Mouse (Mus musculus): Measurements from ENCODE around the gene Fgf13.

Fgf13 gene

DNA sequence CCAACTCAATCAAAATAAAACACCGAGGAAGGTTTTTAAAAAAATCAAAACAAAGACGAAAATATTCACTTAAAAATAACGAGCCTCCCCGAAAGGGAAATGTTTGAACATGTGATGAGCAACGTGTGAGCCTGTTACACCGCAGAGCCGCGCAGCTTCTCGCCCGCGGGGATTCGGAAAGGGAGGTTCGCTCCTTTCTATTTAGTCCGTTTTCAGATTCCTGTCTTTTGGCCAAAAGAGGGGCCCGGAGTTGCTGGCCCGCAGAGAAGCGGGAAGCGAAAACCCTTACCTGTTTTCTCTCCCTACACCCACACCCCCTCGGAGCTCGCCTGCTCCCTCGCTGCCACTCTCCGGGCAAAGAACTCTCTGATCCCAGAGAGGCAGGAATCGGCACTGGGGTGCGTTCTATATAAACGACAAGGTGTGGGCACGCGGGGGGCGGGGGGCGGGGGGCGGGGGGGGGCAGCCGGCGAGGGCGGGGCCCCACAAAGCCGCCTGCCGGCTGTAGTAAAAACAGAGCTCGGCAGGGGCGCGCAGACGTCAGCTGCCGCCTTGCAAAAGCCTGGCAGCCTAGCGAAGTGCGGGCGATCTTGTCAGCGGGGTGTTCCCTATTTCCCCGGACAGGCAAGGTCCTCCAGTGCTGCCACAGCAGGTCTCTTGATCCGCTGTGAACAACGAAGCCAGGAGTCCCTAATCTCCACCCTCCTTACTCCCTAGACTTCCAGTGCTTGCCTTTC lies at the start of gene Fgf13:
Gene Fgf13, minus strand, starts transcription at position 377 of the 737 bp plus-strand sequence.
- DNase-seq: peak in 1 of 2 experiments; percentile 0

DNA sequence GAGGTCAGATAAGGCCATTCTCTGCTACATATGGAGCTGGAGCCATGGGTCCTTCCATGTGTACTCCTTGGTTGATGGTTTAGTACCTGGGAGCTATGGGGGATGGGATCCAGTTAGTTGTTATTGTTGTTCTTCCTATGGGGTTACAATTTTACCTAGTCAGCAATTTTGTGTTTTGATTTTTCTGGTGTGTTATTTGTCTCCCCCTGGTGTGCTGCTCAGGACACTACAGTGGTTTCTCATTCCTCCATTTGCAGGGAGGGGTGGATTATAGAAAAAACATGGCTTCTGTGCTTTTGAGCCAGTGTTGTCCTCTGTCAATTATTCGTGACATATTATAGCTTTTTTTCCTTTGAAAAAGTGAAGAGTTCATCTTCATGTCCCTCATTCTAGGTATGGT lies 38.7 kb upstream of the Fgf13 start:
- no peak for DNase-seq

DNA sequence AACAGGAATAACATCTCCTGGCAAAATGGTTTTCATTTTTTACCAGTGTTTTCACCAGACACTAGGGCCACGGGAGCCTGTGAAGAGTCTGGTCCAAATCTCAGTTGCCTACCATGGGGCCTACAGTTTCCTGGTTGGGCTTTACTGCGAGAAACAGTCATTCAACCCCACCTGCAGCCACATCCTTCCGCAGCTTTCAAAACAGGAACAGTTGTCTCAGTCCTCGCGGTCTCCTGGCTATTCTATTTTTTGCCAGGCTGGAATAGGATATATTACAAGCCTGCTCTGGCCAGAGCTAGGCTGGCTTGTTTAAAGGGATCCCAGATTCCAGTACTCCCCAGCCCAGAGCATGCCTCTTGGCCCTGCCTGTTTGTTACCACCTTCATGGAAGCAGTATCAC lies 21.2 kb upstream of the Fgf13 start:
- DNase-seq: no peak

DNA sequence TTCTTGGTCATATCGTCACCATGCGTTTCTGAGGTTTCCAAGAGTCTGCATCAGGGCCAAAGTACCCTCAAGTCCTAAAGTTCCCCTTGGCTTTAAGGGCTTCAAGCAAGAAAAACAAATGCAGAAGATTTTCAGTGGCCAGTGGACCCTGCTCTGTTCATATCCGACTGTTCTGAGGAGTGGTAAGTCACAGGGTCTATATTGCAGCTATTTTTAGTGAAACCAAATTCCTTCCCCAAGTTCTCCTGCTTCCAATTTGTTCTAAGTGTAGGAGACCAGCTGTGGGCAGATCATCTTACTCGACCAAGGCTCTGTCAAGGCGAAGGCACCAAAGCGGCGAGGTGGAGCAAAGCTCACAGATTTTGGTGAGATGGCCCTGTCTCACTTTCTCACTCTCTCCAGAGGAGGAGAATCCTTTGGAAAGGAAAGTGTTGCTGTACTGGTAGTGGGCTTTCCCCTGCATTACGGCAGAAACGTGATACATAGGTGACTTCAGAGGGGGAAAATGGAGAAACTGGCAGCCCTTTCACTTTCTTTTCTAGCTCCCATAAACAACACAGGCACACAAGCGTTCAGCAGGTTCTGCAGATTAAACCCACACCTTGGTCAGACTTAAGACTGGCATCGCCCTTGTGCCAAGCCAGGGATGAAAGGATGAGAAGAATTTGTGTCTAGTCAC lies 17.8 kb upstream of the Fgf13 start:
- DNase-seq: no peak

DNA sequence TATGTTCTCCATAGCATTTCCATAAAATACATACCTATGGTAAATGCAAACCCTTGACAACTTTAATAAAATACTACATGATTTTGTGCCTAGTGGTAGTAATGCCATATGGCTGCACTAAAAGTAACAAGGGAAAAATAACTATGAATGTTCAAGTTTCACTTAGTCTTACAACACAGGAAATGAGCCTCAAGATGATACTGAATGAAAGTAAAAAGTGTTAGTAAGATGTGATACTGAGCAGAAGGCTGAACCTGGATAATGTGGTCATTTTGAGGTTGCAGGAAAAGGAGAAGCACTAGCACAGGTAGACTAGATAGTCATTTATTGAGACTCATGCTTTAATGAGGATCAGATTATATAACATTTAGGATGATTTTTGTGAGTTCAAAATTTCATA lies 16.2 kb upstream of the Fgf13 start:
- no peak for DNase-seq

DNA sequence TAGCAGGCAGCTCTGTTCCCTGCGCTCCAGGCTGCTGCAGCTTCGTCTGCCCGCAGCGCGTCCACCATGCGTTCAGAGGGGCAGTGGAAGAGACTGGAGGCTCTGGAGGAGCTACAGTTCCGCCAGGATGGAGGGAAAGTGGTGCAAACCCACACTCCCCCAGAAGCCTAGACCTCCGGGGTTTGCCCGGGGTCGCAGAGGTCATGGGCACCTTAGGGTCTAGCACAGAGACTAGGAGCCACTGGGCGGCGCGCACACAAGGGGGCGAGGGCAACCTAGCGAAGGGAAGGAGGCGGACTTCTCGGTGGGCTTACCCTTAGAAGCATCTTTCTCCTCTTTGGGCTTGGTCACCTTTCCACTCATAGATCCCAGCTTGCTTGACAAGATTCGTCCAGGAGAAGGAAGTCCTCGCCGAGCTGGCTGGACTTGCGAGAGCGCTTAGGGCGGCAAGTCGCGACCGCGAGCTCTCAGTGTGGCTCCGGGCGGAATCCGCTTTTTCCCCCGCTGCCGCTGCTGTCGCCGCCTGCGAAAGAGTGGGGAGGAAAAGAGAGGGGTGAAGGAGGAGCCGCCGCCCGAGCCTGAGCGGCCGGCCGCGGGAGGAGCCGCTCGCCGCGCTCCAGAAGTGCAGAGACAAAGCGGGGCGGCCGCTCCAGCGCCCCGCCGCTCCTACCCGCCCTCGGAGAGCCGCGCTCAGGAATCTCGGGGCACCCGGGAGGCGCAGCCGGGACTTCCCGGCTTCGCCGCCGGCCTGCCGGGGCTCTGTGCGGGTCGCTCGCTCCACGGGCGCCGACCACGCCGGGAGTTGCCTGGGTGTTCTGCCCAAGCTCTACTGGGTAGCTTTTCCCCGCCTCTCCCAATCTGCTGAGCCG lies 811 bp downstream of the Fgf13 start:
- DNase-seq: peak in 1 of 2 experiments; percentile 1

DNA sequence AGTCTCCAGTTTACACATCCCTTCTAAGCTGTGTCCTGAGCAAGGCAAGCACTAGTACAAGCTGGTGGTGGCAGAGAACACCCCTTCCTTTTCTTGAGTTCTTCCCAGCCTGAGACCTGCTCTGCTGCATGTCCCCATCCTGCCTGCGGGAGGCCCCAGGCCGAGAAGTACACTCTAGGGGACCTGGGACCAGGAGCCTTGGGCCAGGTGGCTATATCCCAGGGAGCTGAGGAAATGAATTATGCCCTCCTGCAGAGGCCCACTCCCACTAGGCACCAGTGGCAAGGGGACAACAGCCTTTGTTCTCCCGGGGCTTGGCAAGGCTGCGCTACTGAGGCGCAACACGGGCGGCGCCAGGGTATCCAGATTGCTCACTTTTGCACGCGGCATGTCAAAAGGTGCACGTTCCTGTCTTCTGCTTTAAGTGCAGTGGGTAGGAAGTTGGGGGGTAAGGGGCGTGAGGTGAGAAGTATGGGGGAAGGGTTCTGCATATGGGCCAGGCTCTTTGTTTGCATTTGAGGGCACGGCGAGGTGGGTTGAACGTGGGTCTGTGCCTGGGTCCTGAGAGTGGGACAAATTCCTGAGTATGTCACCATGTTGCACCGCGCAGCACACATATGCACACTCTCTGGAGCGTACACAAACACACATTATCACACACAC lies 1.7 kb downstream of the Fgf13 start:
- no peak for DNase-seq

DNA sequence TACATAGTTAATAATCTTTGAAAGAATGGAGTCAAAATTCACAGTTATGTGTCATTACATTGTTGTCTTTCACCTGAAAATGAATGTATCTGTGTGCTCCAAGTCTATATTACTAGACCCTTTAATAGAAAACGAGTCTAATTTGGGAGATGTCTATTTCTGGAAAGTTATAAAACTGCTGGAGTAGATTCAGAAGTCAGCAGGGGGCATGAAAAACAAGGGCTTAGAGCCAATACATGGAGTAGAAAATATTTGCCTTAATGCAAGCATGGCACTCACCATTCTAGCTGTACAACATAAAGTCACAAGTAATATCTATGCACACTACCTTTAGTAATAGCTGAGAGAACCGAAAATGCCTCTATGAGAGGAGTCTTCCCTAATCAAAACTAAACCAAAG lies 19.9 kb downstream of the Fgf13 start:
- no peak for DNase-seq

DNA sequence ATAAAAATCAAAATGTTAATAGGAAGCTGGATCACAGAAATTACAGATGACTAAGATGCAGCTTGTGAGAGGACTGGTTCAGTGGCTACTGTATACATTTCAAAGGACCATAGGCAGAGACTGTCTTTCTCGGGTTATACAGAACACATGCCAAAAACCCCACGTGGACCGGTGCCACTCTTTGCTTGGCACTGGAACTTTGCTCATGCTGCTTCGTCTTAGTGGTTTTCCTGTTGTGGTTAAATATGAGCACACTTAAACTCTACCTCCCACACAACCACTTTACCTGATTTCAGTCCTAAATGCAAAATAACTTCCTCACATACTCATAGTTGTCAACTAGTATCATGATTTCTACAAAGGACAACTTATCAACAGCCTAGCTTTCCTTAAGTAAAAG lies 59.6 kb downstream of the Fgf13 start:
- no peak for DNase-seq

DNA sequence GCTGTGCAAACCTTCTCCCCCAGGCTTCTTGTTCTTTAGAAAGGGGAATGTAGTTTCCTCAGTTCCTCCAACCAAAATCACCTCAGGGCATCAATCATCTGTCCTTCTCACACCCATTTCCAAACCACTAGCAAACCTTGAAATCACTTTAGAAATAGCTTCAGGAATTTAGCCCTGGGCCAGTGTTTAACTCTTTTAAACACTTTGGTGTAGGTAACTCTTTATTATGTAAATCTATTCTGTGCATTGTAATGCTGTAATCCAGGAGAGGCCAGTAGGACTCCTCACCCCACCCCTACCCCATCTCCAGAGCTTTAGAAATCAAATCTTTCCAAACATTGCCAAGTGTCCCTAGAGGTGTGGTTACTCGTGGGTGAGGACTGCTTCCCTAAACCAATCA lies 74.5 kb downstream of the Fgf13 start:
- no peak for DNase-seq

DNA sequence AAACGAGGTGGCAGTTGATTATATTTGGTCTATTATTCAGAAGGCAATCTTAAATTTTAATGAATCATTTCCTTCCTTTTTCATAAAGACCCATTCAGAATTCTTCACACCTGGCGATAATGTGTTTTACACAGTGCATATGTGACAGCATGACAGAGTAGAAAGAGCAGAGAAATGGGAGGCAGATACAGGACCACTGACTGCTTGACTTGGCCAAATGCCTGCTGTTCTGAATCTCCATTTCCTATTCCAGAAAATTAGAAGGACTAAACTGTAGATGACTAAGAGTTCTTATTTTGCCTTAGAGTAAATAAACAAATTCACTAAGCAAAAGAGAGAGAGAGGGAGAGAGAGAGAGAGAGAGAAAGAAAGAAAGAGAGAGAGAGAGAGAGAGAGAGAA lies 82.4 kb downstream of the Fgf13 start:
- no peak for DNase-seq

DNA sequence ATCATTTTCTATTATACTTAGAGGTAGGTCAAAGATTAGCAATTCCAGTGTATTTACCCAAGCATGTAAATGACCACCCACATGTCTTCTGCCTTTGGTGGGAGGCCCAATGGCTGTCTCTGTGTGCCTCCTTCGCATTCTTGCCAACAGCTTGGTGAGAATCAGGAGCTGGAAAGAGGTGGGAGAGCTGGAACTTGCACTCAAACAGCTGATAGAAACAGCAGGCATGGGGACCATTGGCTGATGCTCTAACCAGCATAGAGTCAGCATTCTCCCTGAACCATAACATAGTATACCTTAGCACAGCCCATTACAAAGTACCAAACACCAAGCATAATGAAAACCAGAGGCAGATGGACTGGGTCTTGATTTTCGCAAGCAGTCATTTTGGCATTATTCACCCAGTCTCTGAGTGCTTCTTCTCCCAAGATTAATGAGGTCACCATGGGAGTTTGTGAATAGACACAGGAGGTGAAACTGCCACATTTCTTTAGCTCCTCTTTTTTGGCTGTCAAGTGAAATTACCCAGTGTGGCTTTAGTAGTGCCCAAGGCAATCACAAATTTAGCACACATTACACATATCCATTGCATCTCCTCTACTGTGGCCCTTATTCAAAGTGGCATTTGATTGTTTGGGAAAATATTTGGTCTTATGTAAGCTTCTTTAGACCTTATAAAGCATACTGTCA lies 165.1 kb downstream of the Fgf13 start:
- no peak for DNase-seq

DNA sequence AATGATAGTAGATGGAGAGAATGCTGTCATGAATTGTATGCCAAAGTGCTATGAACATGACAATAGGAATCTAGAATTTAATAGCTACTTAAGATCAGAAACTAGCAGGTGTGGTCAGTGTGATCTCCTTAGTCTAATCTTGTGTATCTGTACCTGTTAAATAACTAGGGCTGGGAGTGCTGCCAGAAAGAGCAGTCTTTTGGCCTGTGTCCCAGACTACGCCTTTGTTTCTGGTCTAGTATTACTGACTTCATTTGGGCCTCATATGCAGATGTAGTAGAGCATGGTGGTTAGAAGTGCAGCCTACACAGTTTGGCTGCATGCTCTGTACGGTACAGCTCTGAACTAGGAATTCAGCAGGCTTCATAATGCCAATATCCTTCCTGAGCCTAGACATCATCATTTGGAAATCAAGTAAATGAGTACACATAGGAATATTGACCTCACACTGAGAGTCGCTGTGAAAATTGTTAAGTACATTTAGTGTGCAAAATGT lies 276.9 kb downstream of the Fgf13 start:
- DNase-seq: peak; percentile 15 to 63

DNA sequence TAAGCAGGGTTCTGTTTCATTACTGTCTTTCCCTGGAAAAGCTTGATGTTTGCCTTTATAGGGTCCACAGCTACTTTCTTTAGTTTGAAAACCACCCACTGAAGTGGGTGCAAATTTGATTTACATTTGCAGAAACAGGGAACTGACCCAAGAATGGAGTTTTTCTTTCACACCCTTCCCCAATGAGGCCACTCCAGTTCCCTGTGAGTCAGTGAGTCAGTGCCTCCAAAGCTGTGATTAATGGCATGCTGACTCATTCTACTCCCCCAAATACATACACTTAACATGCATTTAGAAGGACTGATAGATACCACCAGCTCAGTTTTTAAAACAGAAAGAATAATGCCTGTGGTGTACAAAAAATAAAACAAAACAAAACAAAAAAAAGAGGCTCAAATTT lies 316.3 kb downstream of the Fgf13 start:
- DNase-seq: no peak

DNA sequence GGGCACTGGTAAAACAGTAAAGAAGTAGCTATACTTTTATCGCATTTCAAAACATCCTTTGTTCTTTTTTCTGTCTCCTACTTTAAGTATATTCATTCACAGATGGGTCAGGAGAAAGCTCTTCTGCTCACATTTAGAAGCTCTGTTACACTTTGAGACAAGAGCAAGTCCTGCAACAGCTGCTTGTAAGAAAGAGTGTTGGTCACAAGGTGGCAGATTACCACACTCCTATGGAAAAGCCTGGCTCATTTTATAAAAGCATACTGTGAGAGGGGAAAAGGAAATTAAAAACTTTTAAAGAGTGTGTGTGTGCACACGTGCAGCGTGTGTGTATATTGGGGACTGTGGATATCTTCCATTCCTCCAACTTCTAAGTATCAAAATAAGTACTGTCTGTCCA lies 324.1 kb downstream of the Fgf13 start:
- no peak for DNase-seq

DNA sequence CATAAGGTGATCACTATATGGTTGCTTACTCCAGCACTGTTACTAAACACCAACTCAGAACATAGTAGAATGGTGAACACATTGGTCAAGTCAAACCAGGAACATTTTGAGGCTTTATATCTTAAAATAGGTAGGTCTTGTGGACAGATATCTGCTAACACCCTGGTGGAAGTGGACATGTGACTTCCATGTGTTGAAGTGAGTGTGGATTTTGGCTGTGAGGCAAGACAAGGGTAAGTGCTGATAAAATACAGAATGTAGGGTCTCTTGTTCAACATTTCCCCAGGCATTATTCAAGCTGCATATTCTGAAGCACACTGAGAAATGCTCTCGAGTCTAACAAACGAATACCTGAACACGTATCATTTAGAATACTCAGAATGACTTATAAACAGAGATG lies 324.7 kb downstream of the Fgf13 start:
- no peak for DNase-seq

DNA sequence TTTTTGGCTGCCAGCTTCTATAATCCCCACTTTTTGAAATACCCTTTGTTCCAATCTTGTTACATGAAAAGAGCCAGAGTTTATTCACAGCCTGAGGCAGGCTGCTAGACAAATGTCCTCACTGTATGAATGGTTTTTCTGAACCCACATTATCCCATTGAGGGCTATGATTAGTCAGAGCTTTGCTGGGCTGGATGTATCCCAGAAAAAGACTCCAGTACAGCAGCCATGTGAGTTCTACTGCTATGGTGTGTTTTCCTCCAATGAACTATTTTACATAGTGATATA lies 326.5 kb downstream of the Fgf13 start:
- no peak for DNase-seq

DNA sequence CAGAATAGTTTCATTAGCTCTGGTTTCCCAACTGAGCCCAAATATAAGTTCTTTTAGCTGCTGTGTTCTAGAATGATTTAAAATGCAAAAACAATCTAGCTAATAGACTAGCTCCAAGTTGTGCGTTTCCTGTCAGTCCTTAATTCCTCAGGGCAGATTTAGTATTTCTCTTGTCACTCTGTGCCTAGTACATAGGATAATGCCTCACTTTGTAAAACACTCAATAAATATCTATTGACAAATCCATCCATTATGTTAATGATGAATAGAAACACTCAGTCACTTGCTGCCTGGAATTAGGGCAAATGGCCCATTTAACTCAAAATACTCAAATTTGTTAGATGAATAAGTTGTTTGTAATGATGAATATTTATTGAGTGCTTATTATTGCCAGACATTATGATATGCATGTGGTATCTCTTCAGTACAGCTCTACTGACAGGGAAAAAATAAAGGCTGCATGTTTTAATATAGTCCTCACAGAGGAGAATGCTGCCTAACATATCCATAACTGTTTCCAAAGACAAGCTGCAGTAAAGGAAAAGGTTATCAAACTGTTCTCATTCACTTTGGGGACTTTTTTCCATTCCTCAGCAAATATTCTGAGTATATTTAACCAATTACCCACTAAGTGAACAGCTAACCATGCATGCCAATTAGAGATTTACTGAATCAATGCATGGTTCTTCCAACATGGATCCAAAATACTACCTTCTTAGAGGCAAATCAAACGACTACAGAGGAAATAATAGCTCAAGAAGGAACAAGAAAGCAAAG lies 327.0 kb downstream of the Fgf13 start:
- no peak for DNase-seq

DNA sequence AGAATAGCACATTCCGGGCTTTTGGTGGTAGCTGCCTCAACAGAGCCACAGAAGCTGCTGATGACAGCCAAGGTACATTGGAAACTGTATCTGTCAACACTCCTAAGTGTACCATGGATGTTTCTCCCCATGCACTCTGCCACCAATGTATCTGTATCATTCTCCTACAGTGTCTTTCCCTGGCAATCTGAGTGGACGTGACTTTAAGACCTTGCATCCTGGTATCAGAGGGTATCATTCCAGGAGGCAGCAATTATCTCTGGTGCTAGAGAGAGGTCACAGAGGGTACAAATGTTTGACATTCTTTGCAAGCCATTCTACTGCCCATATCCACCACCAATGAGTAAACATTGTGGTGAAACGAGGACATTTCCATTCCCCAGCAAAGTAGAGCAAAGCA lies 347.2 kb downstream of the Fgf13 start:
- DNase-seq: no peak

DNA sequence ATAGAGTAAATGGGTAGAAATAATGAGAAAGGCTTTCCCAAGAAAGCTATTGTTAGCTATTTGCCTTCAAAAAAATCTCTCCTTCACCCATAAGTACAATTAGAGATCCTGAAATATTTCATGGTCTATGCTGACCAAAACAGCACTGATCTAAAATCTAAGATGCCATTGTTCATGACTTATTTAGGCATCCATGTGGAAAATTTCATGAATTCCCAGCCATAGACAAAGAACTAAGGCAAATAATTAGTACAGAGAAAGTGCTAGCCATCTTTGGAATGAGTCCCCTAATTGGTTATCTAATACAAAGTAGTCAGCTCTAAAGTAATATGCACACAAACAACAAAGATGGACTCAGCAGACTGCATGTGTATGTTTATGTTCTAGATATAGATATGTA lies 366.7 kb downstream of the Fgf13 start:
- DNase-seq: no peak

DNA sequence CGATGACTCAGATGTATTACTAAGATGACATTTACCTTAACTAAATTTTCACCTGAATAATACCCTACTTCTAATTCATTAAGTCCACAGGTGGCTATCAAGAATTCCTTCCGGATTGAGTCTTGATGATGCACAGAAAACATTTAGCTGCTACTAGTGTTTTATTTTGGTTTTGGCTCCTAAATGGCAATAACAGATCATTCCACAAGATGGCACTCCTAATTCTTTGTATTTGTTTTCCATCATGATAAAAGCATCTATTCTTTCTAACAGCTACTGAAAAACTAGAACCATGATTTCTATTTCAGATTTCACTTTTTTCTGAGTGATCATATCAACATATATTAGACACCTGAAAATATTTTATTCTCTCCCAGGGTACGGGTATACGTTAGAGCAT lies 373.7 kb downstream of the Fgf13 start:
- DNase-seq: no peak

DNA sequence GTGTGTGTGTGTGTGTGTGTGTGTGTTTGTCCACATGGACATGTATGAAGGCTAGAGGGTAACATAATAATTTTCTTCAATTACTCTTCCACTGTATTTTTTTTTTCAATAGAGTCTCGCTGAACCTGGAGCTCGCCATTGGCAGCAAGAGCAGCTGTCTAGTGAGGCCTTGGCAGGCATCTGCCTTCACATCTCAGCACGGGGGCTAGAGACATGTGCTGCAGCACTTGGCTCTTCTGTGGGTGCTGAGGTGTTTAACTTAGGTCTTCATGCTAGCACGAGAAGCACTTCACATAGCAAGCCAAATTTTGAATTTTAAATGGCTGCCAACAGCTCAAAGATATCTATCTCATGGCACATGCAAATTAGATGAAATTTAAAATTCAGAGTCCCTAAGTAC lies 380.9 kb downstream of the Fgf13 start:
- no peak for DNase-seq
